Mouse (Mus musculus): ENCODE results near the gene Adora1.
A peak's percentile ranks its signal among the peaks of the same experiment; 100 is the strongest.

The Adora1 gene

GRCm38 (mm10) chr1:134152626-134153590 lies 82.3 kb downstream of the Adora1 start:
- no peak for DNase-seq (ENCODE audit: low read depth)

DNA sequence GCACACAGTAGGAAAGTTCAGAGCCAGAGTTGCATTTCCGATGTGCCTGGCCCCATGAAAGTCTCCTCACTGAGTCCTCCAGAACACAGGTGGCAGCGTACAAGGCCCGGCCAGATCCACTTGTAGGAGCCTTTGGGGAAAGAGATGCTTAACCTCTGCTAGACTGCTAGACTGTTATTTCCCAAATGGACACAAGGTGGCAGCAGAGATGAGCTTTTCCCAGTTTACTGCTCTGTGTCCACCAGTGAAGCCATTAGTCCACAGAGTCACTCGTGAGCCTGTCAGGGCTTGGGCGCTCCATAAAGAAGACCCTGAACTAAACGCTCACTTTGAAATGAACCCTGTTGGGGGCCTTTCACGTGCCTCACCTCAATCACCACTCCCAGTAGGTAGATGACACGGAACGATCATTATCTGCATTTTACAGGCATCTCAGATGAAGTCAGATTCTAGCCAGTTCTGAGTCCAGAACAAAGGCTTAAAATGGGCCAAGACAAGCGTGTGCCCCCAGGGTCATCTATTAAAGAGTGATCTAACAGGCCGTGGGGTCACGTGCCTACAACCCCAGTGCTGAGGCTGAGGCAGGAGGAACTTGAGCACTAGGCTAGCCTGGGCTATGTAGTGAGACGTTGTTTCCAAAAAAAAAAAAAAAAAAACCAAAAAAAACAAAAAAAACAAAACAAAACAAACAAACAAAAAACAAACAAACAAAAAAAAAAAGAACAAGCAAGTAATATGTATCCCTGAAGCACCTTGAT lies 83.4 kb downstream of the Adora1 start:
- peak; percentile 78 for DNase-seq (ENCODE audit: low read depth)

DNA sequence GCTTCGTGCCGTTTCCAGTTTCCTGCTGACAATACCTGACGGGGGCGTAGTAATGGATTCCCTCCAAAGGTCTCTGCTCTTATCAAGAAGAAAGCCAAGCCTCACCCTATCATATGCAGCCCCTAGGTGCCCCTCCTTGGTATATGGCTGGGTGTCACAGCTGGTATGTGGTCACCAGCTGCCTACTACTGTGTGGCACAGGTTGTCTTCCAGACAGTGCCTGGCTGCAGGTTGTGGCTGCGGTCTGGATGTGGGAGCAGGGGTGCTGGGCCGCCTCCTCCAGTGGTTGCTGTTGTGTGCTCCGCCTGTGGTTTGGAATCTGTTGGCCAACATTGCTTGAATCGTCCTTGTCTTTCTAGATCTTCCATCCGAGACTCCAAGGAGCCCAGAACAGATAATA lies 84.5 kb downstream of the Adora1 start:
- DNase-seq (ENCODE audit: low read depth), result no peak

DNA sequence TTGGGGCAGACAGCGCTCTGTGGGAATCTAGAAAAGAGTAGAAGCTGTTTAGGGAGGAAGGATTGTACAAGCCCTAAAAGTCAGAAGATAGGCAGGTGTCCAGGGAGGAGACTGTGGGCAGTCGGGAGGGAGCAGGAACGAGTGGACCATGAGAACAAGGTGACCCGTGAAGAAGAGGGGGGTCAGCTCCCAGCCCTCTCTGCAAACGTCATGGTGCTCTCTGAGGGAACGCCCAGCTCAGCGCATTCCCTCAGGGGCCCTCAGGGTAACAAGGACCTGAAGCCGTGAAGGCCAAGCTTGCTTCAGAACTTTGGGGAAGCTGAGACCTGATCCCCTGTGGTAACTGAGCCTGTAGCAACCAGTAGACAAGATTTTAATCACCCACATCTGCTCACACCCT lies 85.2 kb downstream of the Adora1 start:
- DNase-seq (ENCODE audit: low read depth), result no peak

Data from naive thymus-derived CD4-positive, alpha-beta T cell, adult 2 months (primary cell).